Comparison of ENCODE assay signal across 32 mouse cellular contexts in genomic region chr12:5496299-5496698, GRCm38 (mm10).
"Had no signal": no experiment of that assay in that cellular context is flagged by ENCODE, and none has a peak within 500 bp of the region (broad histone marks: within the 10 kb centered on the region; RNA-seq: fewer than 3 reads in every experiment).

No protein-coding gene starts in this region.

- H3K9me3 ChIP-seq: heart, embryonic 10.5 days; heart, embryonic 12.5 days; heart, embryonic 13.5 days; heart, embryonic 15.5 days; hindbrain, embryonic 10.5 days; hindbrain, embryonic 12.5 days; hindbrain, embryonic 13.5 days; hindbrain, embryonic 15.5 days; intestine, embryonic 15.5 days; kidney, embryonic 15.5 days had no signal

- H3K27me3 ChIP-seq: heart, embryonic 12.5 days; heart, embryonic 13.5 days; heart, embryonic 15.5 days; hindbrain, embryonic 12.5 days; hindbrain, embryonic 13.5 days; hindbrain, embryonic 15.5 days; intestine, embryonic 15.5 days; kidney, embryonic 15.5 days had no signal

- H3K36me3 ChIP-seq: heart, embryonic 10.5 days; heart, embryonic 12.5 days; heart, embryonic 13.5 days; heart, embryonic 15.5 days; hindbrain, embryonic 10.5 days; hindbrain, embryonic 12.5 days; hindbrain, embryonic 13.5 days; hindbrain, embryonic 15.5 days; intestine, embryonic 15.5 days; kidney, embryonic 15.5 days had no signal

- H3K4me1 ChIP-seq: heart, embryonic 10.5 days; heart, embryonic 15.5 days; hindbrain, embryonic 10.5 days; hindbrain, embryonic 12.5 days; hindbrain, embryonic 13.5 days; intestine, embryonic 15.5 days had no signal

- H3K4me3 ChIP-seq: heart, embryonic 10.5 days; heart, embryonic 12.5 days; heart, embryonic 13.5 days; heart, embryonic 15.5 days; hindbrain, embryonic 10.5 days; hindbrain, embryonic 12.5 days; hindbrain, embryonic 13.5 days; hindbrain, embryonic 15.5 days; intestine, embryonic 15.5 days; kidney, embryonic 15.5 days; layer of hippocampus, adult 2 months; left cerebral cortex, adult 2 months had no signal

- H3K9ac ChIP-seq: heart, embryonic 12.5 days; heart, embryonic 13.5 days; heart, embryonic 15.5 days; hindbrain, embryonic 12.5 days; hindbrain, embryonic 13.5 days; hindbrain, embryonic 14.5 days; hindbrain, embryonic 15.5 days; intestine, embryonic 15.5 days; kidney, embryonic 15.5 days had no signal

- H3K27ac ChIP-seq: heart, embryonic 10.5 days; heart, embryonic 13.5 days; heart, embryonic 15.5 days; hindbrain, embryonic 10.5 days; hindbrain, embryonic 12.5 days; hindbrain, embryonic 13.5 days; hindbrain, embryonic 14.5 days; hindbrain, embryonic 15.5 days; hindbrain, postnatal 0 days; intestine, embryonic 15.5 days; kidney, embryonic 15.5 days; kidney, postnatal 0 days; layer of hippocampus, adult 2 months; left cerebral cortex, adult 2 months had no signal

- H3K4me2 ChIP-seq: heart, embryonic 11.5 days; heart, embryonic 12.5 days; heart, embryonic 13.5 days; heart, embryonic 15.5 days; hindbrain, embryonic 12.5 days; hindbrain, embryonic 13.5 days; hindbrain, embryonic 14.5 days; hindbrain, embryonic 15.5 days; intestine, embryonic 15.5 days; kidney, embryonic 15.5 days had no signal

- DNase-seq: heart, postnatal 10 days; heart, postnatal 14 days; heart, postnatal 36 days; heart, postnatal 4 days; kidney, adult 11 months; kidney, adult 18-20 months; kidney, adult 2 months; kidney, adult 8-10 months; kidney, adult 9 months; kidney, postnatal 10 days; kidney, postnatal 14 days; kidney, postnatal 25 days; kidney, postnatal 36 days; kidney, postnatal 4 days; layer of hippocampus, adult 9-11 months; layer of hippocampus, postnatal 36 days had no signal
